Mouse (Mus musculus): Measurements from ENCODE around the gene Cipc. TPM values are rescaled to one million over a fixed set of nuclear protein-coding genes. Genes with fewer than 3 reads are reported as not detected.

Cipc gene
- polyA plus RNA-seq, 1 experiment from 2014 or later, result 41.5 TPM

DNA sequence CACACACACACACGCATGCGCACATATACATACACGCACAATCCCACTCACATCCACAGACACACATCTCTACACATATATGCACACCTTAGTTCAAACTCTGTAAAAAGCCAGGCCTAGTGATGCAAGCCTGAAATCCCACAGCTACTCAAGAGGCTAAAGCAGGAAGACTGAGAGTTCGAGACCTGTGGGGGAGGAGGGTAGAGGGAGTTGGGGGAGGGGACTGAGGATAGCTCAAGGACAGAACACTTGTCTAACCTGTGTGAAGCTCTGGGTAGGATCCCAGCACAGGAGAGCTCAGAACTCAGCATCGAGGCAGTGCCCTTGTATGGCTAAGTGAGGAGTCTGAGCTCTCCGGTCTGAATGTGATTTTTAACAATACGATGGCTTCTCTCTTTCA is 56.0 kb downstream of the Cipc start:
- Histone ChIP-seq H3K4me3 (no peak overlapping the region), H3K9ac (no peak overlapping the region), H3K4me1 (peaks cover 5% of the 10 kb centered on the region), H3K4me2 (replicated peaks) (no peak overlapping the region), H3K36me3 (no peaks in the 10 kb centered on the region), H3K27ac (no peak overlapping the region), H3K27me3 (replicated peaks) (no peaks in the 10 kb centered on the region), H3K9me3 (no peaks in the 10 kb centered on the region)
- 77% methylated on average over 7 of the region's 7 CpGs for WGBS
- no peak for ATAC-seq (ENCODE audit: low FRiP score, low read depth)

GRCm38 (mm10) chr12:87003606-87004005 is 56.8 kb downstream of the Cipc start:
- Histone ChIP-seq H3K4me1 (peaks cover 5% of the 10 kb centered on the region), H3K4me3 (no peak overlapping the region), H3K4me2 (replicated peaks) (no peak overlapping the region), H3K27ac (no peak overlapping the region), H3K9me3 (no peaks in the 10 kb centered on the region), H3K9ac (no peak overlapping the region), H3K36me3 (no peaks in the 10 kb centered on the region), H3K27me3 (replicated peaks) (no peaks in the 10 kb centered on the region)
- ATAC-seq (ENCODE audit: low FRiP score, low read depth), result no peak
- 51% methylated on average over 3 of the region's 3 CpGs for WGBS

DNA sequence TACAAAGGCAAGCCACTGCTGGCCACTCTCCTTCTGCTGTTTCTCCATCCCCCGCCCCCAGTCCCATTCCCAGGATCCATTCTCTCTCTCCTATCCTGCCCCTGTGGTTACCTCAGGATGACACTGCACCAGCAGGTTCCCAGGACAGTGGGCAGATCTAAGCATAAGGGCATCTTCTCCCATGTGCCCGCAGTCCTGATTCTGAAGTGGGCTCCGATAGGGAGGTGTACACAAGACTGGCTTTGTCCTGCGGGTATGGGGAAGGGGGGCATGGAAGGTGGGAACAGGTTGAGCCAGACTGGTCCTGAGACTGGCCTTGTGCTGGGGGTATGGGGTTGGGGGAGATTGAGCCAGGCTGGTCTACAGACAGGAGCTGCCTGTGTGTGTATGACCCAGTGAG is 57.8 kb downstream of the Cipc start:
- Histone ChIP-seq H3K9ac (no peak overlapping the region), H3K27me3 (replicated peaks) (no peaks in the 10 kb centered on the region), H3K36me3 (no peaks in the 10 kb centered on the region), H3K4me3 (no peak overlapping the region), H3K4me1 (peaks cover 5% of the 10 kb centered on the region), H3K9me3 (no peaks in the 10 kb centered on the region), H3K4me2 (replicated peaks) (no peak overlapping the region), H3K27ac (no peak overlapping the region)
- ATAC-seq (ENCODE audit: low FRiP score, low read depth), result no peak
- 91% methylated on average over 4 of the region's 4 CpGs for WGBS

Other genes with a start within 250 kb of the Cipc start
- 15.6 and 18.1 TPM in 2 replicates for gene Angel1, start 220.6 kb upstream of the Cipc start, polyA plus RNA-seq (2016; fragmentation: Nextera tagmentation; extraction: Ambion mirVana)
- gene Lrrc74a, start 212.7 kb upstream of the Cipc start, polyA plus RNA-seq (2016; fragmentation: Nextera tagmentation; extraction: Ambion mirVana), result not detected in 2 replicates
- 57.2 and 61.9 TPM in 2 replicates for gene Irf2bpl, start 62.2 kb upstream of the Cipc start, polyA plus RNA-seq (2016; fragmentation: Nextera tagmentation; extraction: Ambion mirVana)
- gene Zdhhc22, start 43.4 kb downstream of the Cipc start, polyA plus RNA-seq (2016; fragmentation: Nextera tagmentation; extraction: Ambion mirVana), result 7.4 and 9.7 TPM in 2 replicates
- 2.7 and 2.8 TPM in 2 replicates for gene Tmem63c, start 74.3 kb downstream of the Cipc start, polyA plus RNA-seq (2016; fragmentation: Nextera tagmentation; extraction: Ambion mirVana)
- 0.49 and 0.60 TPM in 2 replicates for gene Ngb, start 155.5 kb downstream of the Cipc start, polyA plus RNA-seq (2016; fragmentation: Nextera tagmentation; extraction: Ambion mirVana)
- gene Gstz1, start 200.1 kb downstream of the Cipc start, polyA plus RNA-seq (2016; fragmentation: Nextera tagmentation; extraction: Ambion mirVana), result 24.6 and 29.7 TPM in 2 replicates
- gene Pomt2, start 200.9 kb downstream of the Cipc start, polyA plus RNA-seq (2016; fragmentation: Nextera tagmentation; extraction: Ambion mirVana), result 12.5 and 13.2 TPM in 2 replicates

Measured in neural tube, embryonic 12.5 days (tissue).